Comparison of ENCODE assay signal across 14 mouse cellular contexts in genomic region chr7:75524789-75525569, GRCm38 (mm10).
DNase-seq lines count a peak whose midpoint lies in the region; ATAC-seq and TF ChIP-seq lines count a peak whose summit lies in the region.
"Had no signal": no experiment of that assay in that cellular context is flagged by ENCODE, and none has a peak within 500 bp of the region (broad histone marks: within the 10 kb centered on the region; RNA-seq: fewer than 3 reads in every experiment).

No protein-coding gene starts in this region.

- no peaks in the 10 kb centered on the region for H3K9me3 ChIP-seq in lung, embryonic 15.5 days
- no peaks in the 10 kb centered on the region for H3K9me3 ChIP-seq in heart, embryonic 16.5 days (replicated peaks; ENCODE audit: control insufficient read depth, low read length)
- no peaks in the 10 kb centered on the region for H3K9me3 ChIP-seq in stomach, embryonic 16.5 days (replicated peaks; ENCODE audit: control insufficient read depth, low read length)
- H3K9me3 ChIP-seq: embryonic facial prominence, embryonic 13.5 days; forebrain, embryonic 10.5 days; megakaryocyte, embryonic 14.5 days; neural tube, embryonic 15.5 days had no signal

- peaks cover 20% of the 10 kb centered on the region for H3K4me1 ChIP-seq in kidney, adult 2 months (ENCODE audit: control insufficient read depth, insufficient read depth, low read length)
- peaks cover 46% of the 10 kb centered on the region for H3K4me1 ChIP-seq in lung, embryonic 15.5 days
- peaks cover 50% of the 10 kb centered on the region for H3K4me1 ChIP-seq in heart, embryonic 16.5 days (ENCODE audit: control insufficient read depth, insufficient read depth, low read length)
- peaks cover 35% of the 10 kb centered on the region for H3K4me1 ChIP-seq in stomach, embryonic 16.5 days (ENCODE audit: control insufficient read depth, insufficient read depth, low read length)
- H3K4me1 ChIP-seq: neural tube, embryonic 15.5 days had no signal

- no peak overlapping the region for H3K4me2 ChIP-seq in lung, embryonic 15.5 days
- H3K4me2 ChIP-seq in heart, embryonic 16.5 days (ENCODE audit: low read depth, low read length), result peak overlapping the region; percentile 30
- no peak overlapping the region for H3K4me2 ChIP-seq in stomach, embryonic 16.5 days (ENCODE audit: low read depth, low read length)
- H3K4me2 ChIP-seq: embryonic facial prominence, embryonic 13.5 days; neural tube, embryonic 15.5 days had no signal

- no peak overlapping the region for H3K9ac ChIP-seq in lung, embryonic 15.5 days
- H3K9ac ChIP-seq in heart, embryonic 16.5 days (ENCODE audit: low read length), result no peak overlapping the region
- no peak overlapping the region for H3K9ac ChIP-seq in stomach, embryonic 16.5 days (ENCODE audit: low read length)
- H3K9ac ChIP-seq: embryonic facial prominence, embryonic 13.5 days; neural tube, embryonic 15.5 days had no signal

- no peaks in the 10 kb centered on the region for H3K27me3 ChIP-seq in kidney, adult 2 months (replicated peaks; ENCODE audit: control insufficient read depth, insufficient read depth, low read length)
- H3K27me3 ChIP-seq in lung, embryonic 15.5 days, result no peaks in the 10 kb centered on the region
- H3K27me3 ChIP-seq in heart, embryonic 16.5 days (ENCODE audit: control insufficient read depth, insufficient read depth, low read length), result no peaks in the 10 kb centered on the region
- H3K27me3 ChIP-seq in stomach, embryonic 16.5 days (ENCODE audit: control insufficient read depth, insufficient read depth, low read length), result no peaks in the 10 kb centered on the region
- H3K27me3 ChIP-seq: embryonic facial prominence, embryonic 13.5 days; megakaryocyte, embryonic 14.5 days; neural tube, embryonic 15.5 days had no signal

- H3K36me3 ChIP-seq in kidney, adult 2 months (ENCODE audit: control insufficient read depth, insufficient read depth, low read length), result no peaks in the 10 kb centered on the region
- H3K36me3 ChIP-seq in lung, embryonic 15.5 days, result no peaks in the 10 kb centered on the region
- H3K36me3 ChIP-seq in heart, embryonic 16.5 days (ENCODE audit: control insufficient read depth, insufficient read depth), result no peaks in the 10 kb centered on the region
- H3K36me3 ChIP-seq in stomach, embryonic 16.5 days (ENCODE audit: control insufficient read depth, insufficient read depth, low read length), result no peaks in the 10 kb centered on the region
- H3K36me3 ChIP-seq: embryonic facial prominence, embryonic 13.5 days; forebrain, embryonic 10.5 days; neural tube, embryonic 15.5 days had no signal

- ATAC-seq in lung, embryonic 15.5 days (ENCODE audit: borderline replicate concordance, extremely low read depth, low FRiP score, low TSS enrichment), result no peak
- ATAC-seq in heart, embryonic 16.5 days (replicated peaks; ENCODE audit: extremely low read depth, insufficient read depth, low FRiP score), result peak; percentile 53; the same call in 1 of the 2 replicates
- no peak for ATAC-seq in stomach, embryonic 16.5 days (ENCODE audit: insufficient read depth, low FRiP score)
- ATAC-seq: activated CD4-positive, CD25-positive, alpha-beta regulatory T cell, adult 4 months; inflammation-experienced regulatory T-cells, adult 6 months had no signal

- TF ChIP-seq POLR2A in kidney, adult 2 months (IDR thresholded peaks at IDR 0.05; ENCODE audit: low read depth, low read length), result no peak

- peak; percentile 41 for DNase-seq in kidney, adult 2 months
- DNase-seq in kidney, adult 8-10 months, result no peak
- DNase-seq in lung, adult 18-20 months, result no peak
- no peak for DNase-seq in spleen, adult 12 weeks (ENCODE audit: low spot score)
- DNase-seq: thymus, adult 2 months had no signal

- no peak for TF ChIP-seq CTCF in kidney, adult 2 months (conservative IDR thresholded peaks at IDR 0.05; ENCODE audit: insufficient read depth, insufficient read length, low read depth, low read length)

- peak overlapping the region; percentile 82 for H3K27ac ChIP-seq in kidney, adult 2 months (ENCODE audit: insufficient read depth, low read depth, low read length)
- H3K27ac ChIP-seq in lung, embryonic 15.5 days, result peak overlapping the region; percentile 17; the same call in 1 of the 2 replicates
- peak overlapping the region; percentile 88 for H3K27ac ChIP-seq in heart, embryonic 16.5 days (ENCODE audit: low read length)
- H3K27ac ChIP-seq in stomach, embryonic 16.5 days (ENCODE audit: low read length), result peak overlapping the region; percentile 25
- H3K27ac ChIP-seq: forebrain, embryonic 10.5 days; neural tube, embryonic 15.5 days had no signal

- H3K4me3 ChIP-seq in kidney, adult 2 months (ENCODE audit: insufficient read depth, low read depth, low read length), result no peak overlapping the region
- H3K4me3 ChIP-seq in lung, embryonic 15.5 days, result no peak overlapping the region
- H3K4me3 ChIP-seq in heart, embryonic 16.5 days (ENCODE audit: low read length), result no peak overlapping the region
- no peak overlapping the region for H3K4me3 ChIP-seq in stomach, embryonic 16.5 days (replicated peaks; ENCODE audit: low read length)
- H3K4me3 ChIP-seq: embryonic facial prominence, embryonic 13.5 days; forebrain, embryonic 10.5 days; megakaryocyte, embryonic 14.5 days; neural tube, embryonic 15.5 days had no signal

Comparison
In these comparisons a context has a peak if more than half of its experiments do, and no peak if none do; other contexts are left out.
1. H3K27ac ChIP-seq: peak in every context shown above with its lines; median percentile 88 in heart, embryonic 16.5 days; 82 in kidney, adult 2 months; 25 in stomach, embryonic 16.5 days; 17 in lung, embryonic 15.5 days.